ENCODE assay signal across 8 mouse cellular contexts in genomic region chr12:87442177-87443114, GRCm38 (mm10). TPM values are rescaled to one million over a fixed set of nuclear protein-coding genes. Genes with fewer than 3 reads are reported as not detected.
DNase-seq lines count a peak whose midpoint lies in the region; ATAC-seq and TF ChIP-seq lines count a peak whose summit lies in the region.

No protein-coding gene starts in this region.

- WGBS in kidney, embryonic 14.5 days: 23% methylated on average over 12 of the region's 12 CpGs
- WGBS in forebrain, embryonic 13.5 days: 25% methylated on average over 12 of the region's 12 CpGs
- WGBS in liver, embryonic 14.5 days (ENCODE audit: insufficient replicate concordance): 9% methylated on average over 12 of the region's 12 CpGs

- peak overlapping the region; percentile 100 for H3K4me3 ChIP-seq in kidney, embryonic 14.5 days (ENCODE audit: low read length)
- H3K4me3 ChIP-seq in MEL (ENCODE audit: control insufficient read depth in 1 of 2, insufficient read depth in 1 of 2, low read depth in 2 of 2, low read length in 2 of 2): peak overlapping the region; percentile 90
- H3K4me3 ChIP-seq in forebrain, embryonic 13.5 days: peak overlapping the region; percentile 98
- peak overlapping the region; percentile 89 to 99 for H3K4me3 ChIP-seq in liver, embryonic 14.5 days (ENCODE audit: insufficient read depth in 1 of 2, low read depth in 2 of 2, low read length in 2 of 2)

- H3K79me2 ChIP-seq in MEL (ENCODE audit: control insufficient read depth, insufficient read depth, low read length, poor library complexity): peaks cover 66% of the 10 kb centered on the region

- TF ChIP-seq RAD21 in MEL (IDR thresholded peaks at IDR 0.05; ENCODE audit: low read depth, low read length): no peak

- no peak for DNase-seq in kidney, postnatal 14 days
- peak; percentile 73 for DNase-seq in MEL (ENCODE audit: low read depth, low spot score)
- DNase-seq in liver, embryonic 14.5 days (ENCODE audit: low read depth in 3 of 3, low spot score in 3 of 3): peak in 1 of 3 experiments; percentile 26
- DNase-seq in adrenal gland, adult 2 months: no peak
- no peak for DNase-seq in urinary bladder, postnatal 36 days (ENCODE audit: low spot score in 2 of 2)
- no peak for DNase-seq in spleen, postnatal 4 days (ENCODE audit: low spot score in 2 of 2)

- H3K9ac ChIP-seq in kidney, embryonic 14.5 days (ENCODE audit: low read depth, low read length): peak overlapping the region; percentile 97
- H3K9ac ChIP-seq in MEL (ENCODE audit: control insufficient read depth, low read depth, low read length, poor library complexity, severe bottlenecking): peak overlapping the region; percentile 97
- peak overlapping the region; percentile 89 for H3K9ac ChIP-seq in forebrain, embryonic 13.5 days
- peak overlapping the region; percentile 96 for H3K9ac ChIP-seq in liver, embryonic 14.5 days (replicated peaks)

- peak overlapping the region; percentile 89; the same call in 1 of the 2 replicates for H3K27ac ChIP-seq in kidney, embryonic 14.5 days (ENCODE audit: low read depth, low read length)
- H3K27ac ChIP-seq in MEL (ENCODE audit: control insufficient read depth, low read depth, low read length): peak overlapping the region; percentile 72
- H3K27ac ChIP-seq in forebrain, embryonic 13.5 days: no peak overlapping the region
- H3K27ac ChIP-seq in liver, embryonic 14.5 days: peak overlapping the region; percentile 8

- no peak for TF ChIP-seq CTCF in MEL (IDR thresholded peaks at IDR 0.05 in 2 of 3, conservative IDR thresholded peaks at IDR 0.05 in 1 of 3; ENCODE audit: control insufficient read depth in 1 of 3, insufficient read depth in 1 of 3, low read depth in 2 of 3, low read length in 3 of 3, poor library complexity in 1 of 3, severe bottlenecking in 1 of 3)
- no peak for TF ChIP-seq CTCF in liver, embryonic 14.5 days (IDR thresholded peaks at IDR 0.05; ENCODE audit: low read depth)

- H3K27me3 ChIP-seq in kidney, embryonic 14.5 days (ENCODE audit: control insufficient read depth, insufficient read depth, low read length): no peaks in the 10 kb centered on the region
- H3K27me3 ChIP-seq in MEL (ENCODE audit: control insufficient read depth in 1 of 2, insufficient read depth in 2 of 2, low read length in 2 of 2): no peaks in the 10 kb centered on the region
- H3K27me3 ChIP-seq in forebrain, embryonic 13.5 days: no peaks in the 10 kb centered on the region
- H3K27me3 ChIP-seq in liver, embryonic 14.5 days (ENCODE audit: control insufficient read depth, insufficient read depth, low read length): no peaks in the 10 kb centered on the region

- peaks cover 15% of the 10 kb centered on the region for H3K4me1 ChIP-seq in kidney, embryonic 14.5 days (ENCODE audit: control insufficient read depth, insufficient read depth, low read length)
- H3K4me1 ChIP-seq in MEL (ENCODE audit: control insufficient read depth in 1 of 2, insufficient read depth in 2 of 2, low read length in 2 of 2): peaks cover 0 to 10% of the 10 kb centered on the region in 2 experiments; a peak in 1 of 4 replicates
- H3K4me1 ChIP-seq in forebrain, embryonic 13.5 days: peaks cover 29% of the 10 kb centered on the region
- H3K4me1 ChIP-seq in liver, embryonic 14.5 days (replicated peaks; ENCODE audit: control insufficient read depth in 2 of 2, insufficient read depth in 2 of 2, low read length in 1 of 2): peaks cover 12 to 13% of the 10 kb centered on the region in 2 experiments

- H3K36me3 ChIP-seq in kidney, embryonic 14.5 days (ENCODE audit: control insufficient read depth, insufficient read depth, low read length): peaks cover 56% of the 10 kb centered on the region
- H3K36me3 ChIP-seq in MEL (ENCODE audit: control insufficient read depth in 1 of 2, insufficient read depth in 2 of 2, low read length in 2 of 2): peaks cover 39 to 41% of the 10 kb centered on the region in 2 experiments
- peaks cover 54% of the 10 kb centered on the region for H3K36me3 ChIP-seq in forebrain, embryonic 13.5 days (ENCODE audit: poor library complexity, severe bottlenecking)
- H3K36me3 ChIP-seq in liver, embryonic 14.5 days (replicated peaks; ENCODE audit: control insufficient read depth, insufficient read depth, low read depth): peaks cover 44% of the 10 kb centered on the region

- peak in 1 of 2 experiments; percentile 31; a peak in 2 of 4 replicates for TF ChIP-seq EP300 in MEL (IDR thresholded peaks at IDR 0.05; ENCODE audit: low read depth in 1 of 2, low read length in 2 of 2)
- TF ChIP-seq EP300 in liver, embryonic 14.5 days (IDR thresholded peaks at IDR 0.05; ENCODE audit: low read depth): no peak

- ATAC-seq in kidney, embryonic 14.5 days (ENCODE audit: low FRiP score, low TSS enrichment): no peak
- ATAC-seq in forebrain, embryonic 13.5 days: no peak
- ATAC-seq in liver, embryonic 14.5 days (ENCODE audit: insufficient read depth): no peak

- H3K4me2 ChIP-seq in kidney, embryonic 14.5 days (replicated peaks; ENCODE audit: low read depth, low read length): peak overlapping the region; percentile 73
- H3K4me2 ChIP-seq in forebrain, embryonic 13.5 days: peak overlapping the region; percentile 93
- H3K4me2 ChIP-seq in liver, embryonic 14.5 days (ENCODE audit: low read depth): peak overlapping the region; percentile 74

- TF ChIP-seq POLR2A in MEL (IDR thresholded peaks at IDR 0.05; ENCODE audit: control insufficient read depth in 1 of 2, insufficient read depth in 1 of 2, low read depth in 1 of 2, low read length in 2 of 2, poor library complexity in 1 of 2): peak in 1 of 2 experiments; percentile 36; a peak in 1 of 4 replicates

- no peaks in the 10 kb centered on the region for H3K9me3 ChIP-seq in kidney, embryonic 14.5 days (ENCODE audit: control insufficient read depth, low read length)
- H3K9me3 ChIP-seq in MEL (replicated peaks; ENCODE audit: insufficient read depth, low read length): no peaks in the 10 kb centered on the region
- H3K9me3 ChIP-seq in forebrain, embryonic 13.5 days (replicated peaks): no peaks in the 10 kb centered on the region
- H3K9me3 ChIP-seq in liver, embryonic 14.5 days (ENCODE audit: control insufficient read depth, low read length): no peaks in the 10 kb centered on the region

RNA-seq across cellular contexts. Expression of gene Slirp, which starts 1.2 kb away (rescaled TPM):
- 269 and 468 TPM in 2 replicates for polyA plus RNA-seq in kidney, embryonic 14.5 days (2014; fragmentation: Nextera tagmentation; extraction: Ambion mirVana)
- 166 and 174 TPM in 2 replicates for total RNA-seq in MEL (2012; rRNA removed)
- 100 to 1,000 TPM in 1 of 2 experiments, not detected in 1; 182 TPM for polyA plus RNA-seq in MEL (2012; ENCODE audit: insufficient read depth in 1 of 2, insufficient read length in 2 of 2, low read depth in 1 of 2, low replicate concordance in 2 of 2, missing spikeins in 1 of 2)
- 327 and 345 TPM in 2 replicates for polyA plus RNA-seq in forebrain, embryonic 13.5 days (2015; fragmentation: Nextera tagmentation; extraction: Ambion mirVana)
- 38.5 and 44.2 TPM in 2 replicates for polyA plus RNA-seq in liver, embryonic 14.5 days (2012; rRNA removed)
- 180 and 182 TPM in 2 replicates for polyA plus RNA-seq in liver, embryonic 14.5 days (2014; fragmentation: Nextera tagmentation; extraction: Ambion mirVana)
- total RNA-seq in adrenal gland, adult 2 months (2021): 100 to 1,000 TPM; 182 to 188 TPM
- 5.1 TPM in 2 replicates for polyA plus RNA-seq in adrenal gland, adult 2 months (2012; rRNA removed)

RNA-seq across cellular contexts. Expression of gene Alkbh1, which starts 1.4 kb away (rescaled TPM):
- polyA plus RNA-seq in kidney, embryonic 14.5 days (2014; fragmentation: Nextera tagmentation; extraction: Ambion mirVana): 63.7 and 75.6 TPM in 2 replicates
- total RNA-seq in MEL (2012; rRNA removed): 31.4 and 41.4 TPM in 2 replicates
- 10 to 100 TPM in 1 of 2 experiments, not detected in 1; 48.9 TPM for polyA plus RNA-seq in MEL (2012; ENCODE audit: insufficient read depth in 1 of 2, insufficient read length in 2 of 2, low read depth in 1 of 2, low replicate concordance in 2 of 2, missing spikeins in 1 of 2)
- polyA plus RNA-seq in forebrain, embryonic 13.5 days (2015; fragmentation: Nextera tagmentation; extraction: Ambion mirVana): 47.2 and 56.5 TPM in 2 replicates
- polyA plus RNA-seq in liver, embryonic 14.5 days (2012; rRNA removed): 12.0 and 16.3 TPM in 2 replicates
- polyA plus RNA-seq in liver, embryonic 14.5 days (2014; fragmentation: Nextera tagmentation; extraction: Ambion mirVana): 10.4 TPM in 2 replicates
- 10 to 100 TPM; 15.3 to 28.5 TPM for total RNA-seq in adrenal gland, adult 2 months (2021)
- polyA plus RNA-seq in adrenal gland, adult 2 months (2012; rRNA removed): 11.3 and 13.3 TPM in 2 replicates

RNA-seq across cellular contexts. Expression of gene Snw1, which starts 29.6 kb away (rescaled TPM):
- polyA plus RNA-seq in kidney, embryonic 14.5 days (2014; fragmentation: Nextera tagmentation; extraction: Ambion mirVana): 142 and 161 TPM in 2 replicates
- total RNA-seq in MEL (2012; rRNA removed): 88.1 and 108 TPM in 2 replicates
- 10 to 100 TPM; 40.8 to 92.1 TPM for polyA plus RNA-seq in MEL (2012; ENCODE audit: insufficient read depth in 1 of 2, insufficient read length in 2 of 2, low read depth in 1 of 2, low replicate concordance in 2 of 2, missing spikeins in 1 of 2)
- 146 and 151 TPM in 2 replicates for polyA plus RNA-seq in forebrain, embryonic 13.5 days (2015; fragmentation: Nextera tagmentation; extraction: Ambion mirVana)
- 10.1 and 19.5 TPM in 2 replicates for polyA plus RNA-seq in liver, embryonic 14.5 days (2012; rRNA removed)
- 55.5 and 63.0 TPM in 2 replicates for polyA plus RNA-seq in liver, embryonic 14.5 days (2014; fragmentation: Nextera tagmentation; extraction: Ambion mirVana)
- total RNA-seq in adrenal gland, adult 2 months (2021): 10 to 100 TPM; 60.7 to 75.1 TPM
- 2.1 and 2.3 TPM in 2 replicates for polyA plus RNA-seq in adrenal gland, adult 2 months (2012; rRNA removed)

RNA-seq across cellular contexts. Expression of gene Gm5788, which starts 52.1 kb away (rescaled TPM):
- polyA plus RNA-seq in kidney, embryonic 14.5 days (2014; fragmentation: Nextera tagmentation; extraction: Ambion mirVana): not detected in 2 replicates
- not detected in 2 replicates for total RNA-seq in MEL (2012; rRNA removed)
- polyA plus RNA-seq in MEL (2012; ENCODE audit: insufficient read depth in 1 of 2, insufficient read length in 2 of 2, low read depth in 1 of 2, low replicate concordance in 2 of 2, missing spikeins in 1 of 2): not detected
- not detected in 2 replicates for polyA plus RNA-seq in forebrain, embryonic 13.5 days (2015; fragmentation: Nextera tagmentation; extraction: Ambion mirVana)
- not detected in 2 replicates for polyA plus RNA-seq in liver, embryonic 14.5 days (2012; rRNA removed)
- polyA plus RNA-seq in liver, embryonic 14.5 days (2014; fragmentation: Nextera tagmentation; extraction: Ambion mirVana): not detected in 2 replicates
- total RNA-seq in adrenal gland, adult 2 months (2021): not detected
- not detected in 2 replicates for polyA plus RNA-seq in adrenal gland, adult 2 months (2012; rRNA removed)

RNA-seq across cellular contexts. Expression of gene Sptlc2, which starts 54.3 kb away (rescaled TPM):
- 65.1 and 85.3 TPM in 2 replicates for polyA plus RNA-seq in kidney, embryonic 14.5 days (2014; fragmentation: Nextera tagmentation; extraction: Ambion mirVana)
- 61.6 and 64.6 TPM in 2 replicates for total RNA-seq in MEL (2012; rRNA removed)
- 10 to 100 TPM in 1 of 2 experiments, not detected in 1; 75.9 TPM for polyA plus RNA-seq in MEL (2012; ENCODE audit: insufficient read depth in 1 of 2, insufficient read length in 2 of 2, low read depth in 1 of 2, low replicate concordance in 2 of 2, missing spikeins in 1 of 2)
- polyA plus RNA-seq in forebrain, embryonic 13.5 days (2015; fragmentation: Nextera tagmentation; extraction: Ambion mirVana): 50.1 and 50.6 TPM in 2 replicates
- 4.6 and 8.0 TPM in 2 replicates for polyA plus RNA-seq in liver, embryonic 14.5 days (2012; rRNA removed)
- 28.2 TPM in 2 replicates for polyA plus RNA-seq in liver, embryonic 14.5 days (2014; fragmentation: Nextera tagmentation; extraction: Ambion mirVana)
- 100 to 1,000 TPM; 176 to 197 TPM for total RNA-seq in adrenal gland, adult 2 months (2021)
- polyA plus RNA-seq in adrenal gland, adult 2 months (2012; rRNA removed): 29.7 and 61.1 TPM in 2 replicates
